Mouse (Mus musculus) cortical plate, adult 2 months (tissue): ENCODE measurements around the gene Psmd14.

Experiments used
- CTCF ChIP-seq: fragments of 200-500 bp; IDR thresholded peaks from 2 replicates; pipeline ENCODE4 v1.5.1; 2011; ENCODE audit warnings: mild to moderate bottlenecking, control low read depth, low read length; ENCODE audit not compliant: insufficient read depth; ENCODE audit errors: extremely low read depth
- POLR2A ChIP-seq: fragments of 200-500 bp; IDR thresholded peaks from 2 replicates; pipeline ENCODE4 v1.6.1; 2011; ENCODE audit warnings: mild to moderate bottlenecking, low read length, control low read depth; ENCODE audit not compliant: insufficient read depth; ENCODE audit errors: extremely low read depth

DNA sequence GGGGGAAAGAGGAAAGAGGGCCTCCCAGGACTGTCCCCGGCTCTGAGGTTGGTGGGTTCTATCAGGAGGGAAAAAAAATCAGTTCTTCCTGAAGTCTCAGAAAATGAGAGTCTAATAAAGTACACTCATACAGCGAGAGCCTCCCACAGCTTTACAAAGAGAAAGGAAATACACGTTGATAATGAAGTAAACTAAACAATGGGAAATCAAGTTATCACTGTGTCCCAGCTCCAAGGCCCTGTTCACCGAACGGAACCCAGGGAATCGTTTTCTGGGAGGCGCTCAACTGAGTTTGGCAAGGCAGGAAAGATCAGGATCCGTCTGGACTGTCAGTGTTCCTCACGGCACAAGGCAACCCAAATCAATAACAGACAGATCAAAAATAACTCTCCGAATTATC lies 48.7 kb upstream of the Psmd14 start:
- TF ChIP-seq CTCF (no peak), POLR2A (no peak)
